Mouse (Mus musculus): ENCODE data around the gene Lgr6. TPM values are rescaled to one million over a fixed set of nuclear protein-coding genes. Genes with fewer than 3 reads are reported as not detected.
A peak's percentile ranks its signal among the peaks of the same experiment; 100 is the strongest.

Gene Lgr6
- total and polyA plus RNA-seq, 3 experiments, result 12.2 to 21.5 (median 14.4) TPM

GRCm38 (mm10) chr1:135054121-135054520 lies 51.0 kb downstream of the Lgr6 start:
- Histone ChIP-seq H3K36me3 (ENCODE audit: control insufficient read depth, insufficient read depth, low read length) (no peaks in the 10 kb centered on the region), H3K4me1 (ENCODE audit: control insufficient read depth, insufficient read depth, low read length) (no peaks in the 10 kb centered on the region), H3K27me3 (ENCODE audit: control insufficient read depth, insufficient read depth, low read length) (no peaks in the 10 kb centered on the region), H3K27ac (no peak overlapping the region), H3K4me3 (no peak overlapping the region), H3K79me2 (replicated peaks; ENCODE audit: control insufficient read depth, insufficient read depth, low read length) (no peaks in the 10 kb centered on the region), H3K9ac (ENCODE audit: low read depth, low read length) (no peak overlapping the region)
- TF ChIP-seq POLR2A (IDR thresholded peaks at IDR 0.05; ENCODE audit: insufficient read depth, low read depth, low read length) (no peak), CTCF (IDR thresholded peaks at IDR 0.05) (no peak)
- WGBS, result 70% methylated on average over 5 of the region's 5 CpGs
- DNase-seq, result no peak
- intact Hi-C loops (cut with DNase I), result no loop called here

- Histone ChIP-seq H3K79me2 (replicated peaks; ENCODE audit: control insufficient read depth, insufficient read depth, low read length) (no peaks in the 10 kb centered on the region), H3K27ac (no peak overlapping the region), H3K27me3 (ENCODE audit: control insufficient read depth, insufficient read depth, low read length) (no peaks in the 10 kb centered on the region), H3K36me3 (ENCODE audit: control insufficient read depth, insufficient read depth, low read length) (no peaks in the 10 kb centered on the region), H3K9ac (ENCODE audit: low read depth, low read length) (no peak overlapping the region), H3K4me1 (ENCODE audit: control insufficient read depth, insufficient read depth, low read length) (no peaks in the 10 kb centered on the region), H3K4me3 (no peak overlapping the region)
- intact Hi-C loops (cut with DNase I), result no loop called here
- no peak for DNase-seq
- 96% methylated on average over 2 of the region's 2 CpGs for WGBS
- TF ChIP-seq CTCF (IDR thresholded peaks at IDR 0.05) (no peak), EP300 (IDR thresholded peaks at IDR 0.05; ENCODE audit: insufficient read depth, low read depth, low read length) (no peak), POLR2A (IDR thresholded peaks at IDR 0.05; ENCODE audit: insufficient read depth, low read depth, low read length) (no peak)
These were observed 60.6 kb downstream of the Lgr6 start for GRCm38 (mm10) chr1:135044439-135044838.

- H3K27ac ChIP-seq, result no peak overlapping the region
- no peak for TF ChIP-seq EP300 (IDR thresholded peaks at IDR 0.05; ENCODE audit: insufficient read depth, low read depth, low read length)
- TF ChIP-seq CTCF (IDR thresholded peaks at IDR 0.05), result no peak
- TF ChIP-seq POLR2A (IDR thresholded peaks at IDR 0.05; ENCODE audit: insufficient read depth, low read depth, low read length), result no peak
- no peaks in the 10 kb centered on the region for H3K36me3 ChIP-seq (ENCODE audit: control insufficient read depth, insufficient read depth, low read length)
- H3K79me2 ChIP-seq (replicated peaks; ENCODE audit: control insufficient read depth, insufficient read depth, low read length), result no peaks in the 10 kb centered on the region
- intact Hi-C loops (cut with DNase I), result no loop called here
- no peaks in the 10 kb centered on the region for H3K27me3 ChIP-seq (ENCODE audit: control insufficient read depth, insufficient read depth, low read length)
- H3K9ac ChIP-seq (ENCODE audit: low read depth, low read length), result no peak overlapping the region
- WGBS, result 71% methylated on average over 5 of the region's 5 CpGs
- no peaks in the 10 kb centered on the region for H3K4me1 ChIP-seq (ENCODE audit: control insufficient read depth, insufficient read depth, low read length)
- no peak overlapping the region for H3K4me3 ChIP-seq
- no peak for DNase-seq
These were observed 68.8 kb downstream of the Lgr6 start for GRCm38 (mm10) chr1:135036297-135036696.

GRCm38 (mm10) chr1:135032658-135033057 lies 72.4 kb downstream of the Lgr6 start:
- H3K79me2 ChIP-seq (replicated peaks; ENCODE audit: control insufficient read depth, insufficient read depth, low read length), result no peaks in the 10 kb centered on the region
- H3K4me1 ChIP-seq (ENCODE audit: control insufficient read depth, insufficient read depth, low read length), result no peaks in the 10 kb centered on the region
- H3K9ac ChIP-seq (ENCODE audit: low read depth, low read length), result no peak overlapping the region
- WGBS, result 43% methylated on average over 8 of the region's 8 CpGs
- TF ChIP-seq EP300 (IDR thresholded peaks at IDR 0.05; ENCODE audit: insufficient read depth, low read depth, low read length) (no peak), POLR2A (IDR thresholded peaks at IDR 0.05; ENCODE audit: insufficient read depth, low read depth, low read length) (no peak), CTCF (IDR thresholded peaks at IDR 0.05) (no peak)
- H3K27me3 ChIP-seq (ENCODE audit: control insufficient read depth, insufficient read depth, low read length), result no peaks in the 10 kb centered on the region
- H3K4me3 ChIP-seq, result no peak overlapping the region
- DNase-seq, result no peak
- H3K27ac ChIP-seq, result no peak overlapping the region
- H3K36me3 ChIP-seq (ENCODE audit: control insufficient read depth, insufficient read depth, low read length), result no peaks in the 10 kb centered on the region
- intact Hi-C loops (cut with DNase I), result loop anchor here (5.0 kb wide), 1 partner anchor 45 kb away; no protein-coding TSS in a partner anchor

GRCm38 (mm10) chr1:135030121-135030520 lies 75.0 kb downstream of the Lgr6 start:
- intact Hi-C loops (cut with DNase I), result loop anchor here (2.0 to 5.0 kb wide), 2 partner anchors 47 to 77 kb away; no protein-coding TSS in a partner anchor
- WGBS, result 80% methylated on average over 2 of the region's 2 CpGs

GRCm38 (mm10) chr1:135026275-135026674 lies 78.8 kb downstream of the Lgr6 start:
- H3K27ac ChIP-seq, result no peak overlapping the region
- intact Hi-C loops (cut with DNase I), result no loop called here
- H3K4me3 ChIP-seq, result no peak overlapping the region
- H3K9ac ChIP-seq (ENCODE audit: low read depth, low read length), result no peak overlapping the region
- no peak for DNase-seq
- TF ChIP-seq EP300 (IDR thresholded peaks at IDR 0.05; ENCODE audit: insufficient read depth, low read depth, low read length) (no peak), CTCF (IDR thresholded peaks at IDR 0.05) (no peak), POLR2A (IDR thresholded peaks at IDR 0.05; ENCODE audit: insufficient read depth, low read depth, low read length) (no peak)
- H3K4me1 ChIP-seq (ENCODE audit: control insufficient read depth, insufficient read depth, low read length), result no peaks in the 10 kb centered on the region
- no peaks in the 10 kb centered on the region for H3K36me3 ChIP-seq (ENCODE audit: control insufficient read depth, insufficient read depth, low read length)
- no peaks in the 10 kb centered on the region for H3K79me2 ChIP-seq (replicated peaks; ENCODE audit: control insufficient read depth, insufficient read depth, low read length)
- WGBS, result 95% methylated on average over 1 of the region's 1 CpGs
- no peaks in the 10 kb centered on the region for H3K27me3 ChIP-seq (ENCODE audit: control insufficient read depth, insufficient read depth, low read length)

More at GRCm38 (mm10) chr1:135030121-135030520, 75.0 kb downstream of the Lgr6 start:
- TF ChIP-seq EP300 (IDR thresholded peaks at IDR 0.05; ENCODE audit: insufficient read depth, low read depth, low read length) (no peak), CTCF (IDR thresholded peaks at IDR 0.05) (peak; percentile 55)
- H3K27ac ChIP-seq, result no peak overlapping the region
- no peaks in the 10 kb centered on the region for H3K27me3 ChIP-seq (ENCODE audit: control insufficient read depth, insufficient read depth, low read length)
- no peak overlapping the region for H3K4me3 ChIP-seq
- H3K4me1 ChIP-seq (ENCODE audit: control insufficient read depth, insufficient read depth, low read length), result no peaks in the 10 kb centered on the region
- no peak overlapping the region for H3K9ac ChIP-seq (ENCODE audit: low read depth, low read length)
- DNase-seq, result no peak
- no peaks in the 10 kb centered on the region for H3K79me2 ChIP-seq (replicated peaks; ENCODE audit: control insufficient read depth, insufficient read depth, low read length)
- no peaks in the 10 kb centered on the region for H3K36me3 ChIP-seq (ENCODE audit: control insufficient read depth, insufficient read depth, low read length)
